Mouse (Mus musculus): ENCODE data around the gene Lbhd2.

Lbhd2 gene

GRCm38 (mm10) chr12:111406622-111407021 is at the start of gene Lbhd2:
Gene Lbhd2 (plus strand): TSS chr12:111406809.
- DNase-seq: peak; percentile 39

- DNase-seq: no peak
Observed at GRCm38 (mm10) chr12:111360671-111361070, 45.9 kb upstream of the Lbhd2 start.

- no peak for DNase-seq
Observed at GRCm38 (mm10) chr12:111361319-111362098, 45.1 kb upstream of the Lbhd2 start.

GRCm38 (mm10) chr12:111364234-111364633 is 42.4 kb upstream of the Lbhd2 start:
- no peak for DNase-seq

- no peak for DNase-seq
Observed at GRCm38 (mm10) chr12:111367065-111367464, 39.5 kb upstream of the Lbhd2 start.

- no peak for DNase-seq
Observed at GRCm38 (mm10) chr12:111370249-111370648, 36.4 kb upstream of the Lbhd2 start.

- DNase-seq: no peak
Observed at GRCm38 (mm10) chr12:111371905-111372304, 34.7 kb upstream of the Lbhd2 start.

GRCm38 (mm10) chr12:111373411-111373810 is 33.2 kb upstream of the Lbhd2 start:
- no peak for DNase-seq

GRCm38 (mm10) chr12:111374727-111375126 is 31.9 kb upstream of the Lbhd2 start:
- DNase-seq: no peak

- no peak for DNase-seq
Observed at GRCm38 (mm10) chr12:111375559-111375958, 31.1 kb upstream of the Lbhd2 start.

- DNase-seq: no peak
Observed at GRCm38 (mm10) chr12:111376053-111376452, 30.6 kb upstream of the Lbhd2 start.

- peak; percentile 38 for DNase-seq
Observed at GRCm38 (mm10) chr12:111376826-111377331, 29.7 kb upstream of the Lbhd2 start.

GRCm38 (mm10) chr12:111377376-111377973 is 29.1 kb upstream of the Lbhd2 start, which contains the start of gene Cdc42bpb:
Gene Cdc42bpb (minus strand): TSS chr12:111377718.
- DNase-seq: peak; percentile 94

- DNase-seq: peak; percentile 46
Observed at GRCm38 (mm10) chr12:111377986-111378490, 28.6 kb upstream of the Lbhd2 start.

GRCm38 (mm10) chr12:111378812-111379211 is 27.8 kb upstream of the Lbhd2 start:
- DNase-seq: no peak

GRCm38 (mm10) chr12:111385883-111386641 is 20.5 kb upstream of the Lbhd2 start:
- DNase-seq: no peak

GRCm38 (mm10) chr12:111386642-111387120 is 19.9 kb upstream of the Lbhd2 start:
- no peak for DNase-seq

GRCm38 (mm10) chr12:111387146-111387545 is 19.5 kb upstream of the Lbhd2 start:
- DNase-seq: no peak

GRCm38 (mm10) chr12:111394008-111394407 is 12.6 kb upstream of the Lbhd2 start:
- no peak for DNase-seq

- DNase-seq: no peak
Observed at GRCm38 (mm10) chr12:111396997-111397396, 9.6 kb upstream of the Lbhd2 start.

GRCm38 (mm10) chr12:111401454-111402184 is 5.0 kb upstream of the Lbhd2 start:
- peak; percentile 77 for DNase-seq

- DNase-seq: no peak
Observed at GRCm38 (mm10) chr12:111404880-111405279, 1.7 kb upstream of the Lbhd2 start.
